Mouse (Mus musculus) hindbrain, embryonic 14.5 days (tissue): ENCODE measurements around the gene Gm40193. TPM values are rescaled to one million over a fixed set of nuclear protein-coding genes. Genes with fewer than 3 reads are reported as not detected.
"Not testable (repeated sequence)": the region's sequence is repeated elsewhere in the genome, so short reads cannot be mapped to it uniquely, and the experiment has no call there.

ENCODE experiments used
- ATAC-seq: fragments of 200-750 bp; cut with Nextera tagmentation; 2 replicates; pipeline ENCODE4 v1.8.0; 2017; ENCODE audit warnings: moderate number of reproducible peaks, mild to moderate bottlenecking, moderate TSS enrichment, moderate library complexity; ENCODE audit not compliant: low FRiP score
- DNase-seq: peaks from one replicate; pipeline ENCODE4 v3.0.0-alpha.2; 2015; ENCODE audit warnings: low spot score
- H3K27ac ChIP-seq: fragments of 300-500 bp; sonication (generic); 2 replicates; pipeline ENCODE4 v1.5.1; 2014; ENCODE audit warnings: mild to moderate bottlenecking, moderate library complexity
- H3K27me3 ChIP-seq: fragments of 300-500 bp; sonication (generic); 2 replicates; pipeline ENCODE4 v1.6.1; 2014; ENCODE audit warnings: mild to moderate bottlenecking, low read length, mixed read lengths; ENCODE audit not compliant: control insufficient read depth, insufficient read depth
- H3K36me3 ChIP-seq: fragments of 300-500 bp; sonication (generic); replicated peaks from 2 replicates; pipeline ENCODE4 v1.6.1; 2014; ENCODE audit not compliant: control insufficient read depth, insufficient read depth
- H3K4me1 ChIP-seq: fragments of 300-500 bp; sonication (generic); replicated peaks from 2 replicates; pipeline ENCODE4 v1.6.1; 2014; ENCODE audit warnings: antibody characterized with exemption, low read length, mixed read lengths; ENCODE audit not compliant: control insufficient read depth, insufficient read depth
- H3K4me2 ChIP-seq: fragments of 300-500 bp; sonication (generic); replicated peaks from 2 replicates; pipeline ENCODE4 v1.6.1; 2014; ENCODE audit warnings: mild to moderate bottlenecking, moderate library complexity
- H3K4me3 ChIP-seq: fragments of 300-500 bp; sonication (generic); replicated peaks from 2 replicates; pipeline ENCODE4 v1.5.1; 2014; ENCODE audit warnings: mild to moderate bottlenecking, low read length
- H3K9ac ChIP-seq: fragments of 300-500 bp; sonication (generic); 2 replicates; pipeline ENCODE4 v1.6.1; 2014
- H3K9me3 ChIP-seq: fragments of 300-500 bp; sonication (generic); 2 replicates; pipeline ENCODE4 v1.6.1; 2016; ENCODE audit warnings: low read length; ENCODE audit not compliant: control insufficient read depth
- WGBS: fragments of 180-500 bp; shearing (Covaris S2); extraction: QIAGEN DNeasy Blood & Tissue Kit; methylation state at CpG from one replicate; pipeline ENCODE4 v1.1.7; 2014; 5-methylcytosine and 5-hydroxymethylcytosine counted together
- polyA plus RNA-seq: library from polyadenylated mRNA; unstranded; fragments of >200 nt; fragmentation: Nextera tagmentation; extraction: Ambion mirVana; gene quantifications from 2 replicates; pipeline ENCODE4 v1.2.1, GENCODE M21; 2014

Gm40193 gene
- polyA plus RNA-seq, 1 experiment from 2014 or later, result not detected

DNA sequence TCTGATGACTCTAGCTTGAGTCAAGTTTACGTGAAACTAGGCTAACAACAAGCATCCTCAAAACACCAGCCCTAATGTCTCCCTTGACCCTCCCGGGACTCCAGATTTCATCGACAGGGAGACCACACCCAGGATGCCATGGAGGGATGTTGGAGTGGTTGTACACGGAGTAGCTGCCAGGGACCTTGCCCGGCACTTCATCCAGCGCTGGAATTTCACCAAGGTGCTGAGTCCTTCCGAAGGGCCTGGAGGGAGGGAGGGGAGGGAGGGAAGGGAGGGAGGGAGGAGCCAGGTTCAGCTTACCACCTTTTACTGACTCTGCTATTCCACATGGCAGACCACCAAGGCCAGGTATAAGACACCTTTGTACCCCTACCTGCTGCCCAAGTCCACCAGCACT is 21.2 kb upstream of the Gm40193 start:
- DNase-seq (no peak), ATAC-seq (no peak)
- Histone ChIP-seq H3K4me3 (no peak overlapping the region), H3K4me2 (no peak overlapping the region), H3K27ac (no peak overlapping the region), H3K4me1 (no peaks in the 10 kb centered on the region), H3K27me3 (no peaks in the 10 kb centered on the region), H3K36me3 (no peaks in the 10 kb centered on the region), H3K9ac (no peak overlapping the region), H3K9me3 (no peaks in the 10 kb centered on the region)
- WGBS, result 31% methylated on average over 7 of the region's 7 CpGs

DNA sequence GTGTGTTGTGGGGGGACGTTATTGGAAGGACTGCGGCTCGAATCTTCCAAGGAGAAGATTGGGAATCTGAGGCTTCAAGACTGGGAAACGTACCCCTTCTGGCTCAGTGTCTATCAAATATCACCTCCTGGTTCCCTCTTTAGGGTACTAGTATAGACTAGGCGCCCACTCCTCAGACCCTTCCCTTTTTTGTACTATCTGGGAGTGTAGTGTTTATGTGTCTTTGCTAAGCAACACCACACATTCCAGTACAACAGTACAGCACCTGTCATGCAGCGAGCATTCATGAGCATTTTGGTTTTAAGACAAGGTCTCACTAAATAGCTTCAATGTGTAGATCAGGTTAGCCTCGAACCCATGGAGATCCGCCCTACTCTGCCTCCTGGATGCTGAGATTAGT is 18.8 kb upstream of the Gm40193 start:
- DNase-seq (no peak), ATAC-seq (no peak)
- Histone ChIP-seq H3K27ac (no peak overlapping the region), H3K4me3 (no peak overlapping the region), H3K9me3 (no peaks in the 10 kb centered on the region), H3K27me3 (no peaks in the 10 kb centered on the region), H3K36me3 (no peaks in the 10 kb centered on the region), H3K9ac (no peak overlapping the region), H3K4me1 (no peaks in the 10 kb centered on the region), H3K4me2 (no peak overlapping the region)
- WGBS, result 94% methylated on average over 8 of the region's 8 CpGs

GRCm38 (mm10) chr11:70544496-70544895 is 11.8 kb upstream of the Gm40193 start:
- Histone ChIP-seq H3K27ac (no peak overlapping the region), H3K4me1 (no peaks in the 10 kb centered on the region), H3K4me3 (no peak overlapping the region), H3K36me3 (no peaks in the 10 kb centered on the region; the same call in 1 of the 2 replicates), H3K4me2 (no peak overlapping the region), H3K9me3 (no peaks in the 10 kb centered on the region), H3K27me3 (peaks cover 15% of the 10 kb centered on the region), H3K9ac (no peak overlapping the region)
- DNase-seq (no peak), ATAC-seq (no peak)
- 77% methylated on average over 7 of the region's 7 CpGs for WGBS

DNA sequence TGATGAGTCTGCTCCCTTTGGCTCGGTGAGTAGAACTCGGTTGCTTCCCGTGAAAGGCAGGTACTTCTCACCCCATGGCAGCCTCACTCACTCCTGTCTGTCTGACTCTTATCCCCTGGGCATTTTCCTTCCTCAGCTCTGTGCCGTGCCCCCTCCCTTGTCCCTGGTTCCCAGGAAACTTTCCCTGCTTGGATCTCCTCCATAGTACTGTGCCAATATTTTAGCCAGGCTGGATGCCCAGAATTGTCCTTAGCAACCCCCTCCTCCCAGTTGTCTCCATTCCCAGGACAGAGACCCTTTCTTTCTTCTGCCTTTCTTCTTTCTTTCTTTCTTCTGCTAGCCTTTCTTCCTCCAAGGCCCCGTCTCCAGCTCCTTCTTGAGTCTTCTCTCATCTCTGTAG is 8.7 kb upstream of the Gm40193 start:
- Histone ChIP-seq H3K9me3 (no peaks in the 10 kb centered on the region), H3K4me1 (no peaks in the 10 kb centered on the region), H3K36me3 (no peaks in the 10 kb centered on the region; the same call in 1 of the 2 replicates), H3K27me3 (peaks cover 27% of the 10 kb centered on the region), H3K4me3 (peak overlapping the region; percentile 55), H3K4me2 (peak overlapping the region; percentile 79), H3K9ac (no peak overlapping the region; the same call in 1 of the 2 replicates), H3K27ac (peak overlapping the region; percentile 49; the same call in 1 of the 2 replicates)
- DNase-seq (no peak), ATAC-seq (no peak)
- 68% methylated on average over 5 of the region's 5 CpGs for WGBS

- H3K27ac ChIP-seq, result no peak overlapping the region
- no peaks in the 10 kb centered on the region for H3K9me3 ChIP-seq
- peak overlapping the region; percentile 79 for H3K4me2 ChIP-seq
- ATAC-seq (no peak), DNase-seq (no peak)
- H3K9ac ChIP-seq, result no peak overlapping the region; the same call in 1 of the 2 replicates
- H3K36me3 ChIP-seq, result no peaks in the 10 kb centered on the region; the same call in 1 of the 2 replicates
- peak overlapping the region; percentile 55 for H3K4me3 ChIP-seq
- 84% methylated on average over 7 of the region's 7 CpGs for WGBS
- no peaks in the 10 kb centered on the region for H3K4me1 ChIP-seq
- H3K27me3 ChIP-seq, result peaks cover 27% of the 10 kb centered on the region
Measured at GRCm38 (mm10) chr11:70540928-70541327, 8.2 kb upstream of the Gm40193 start.

DNA sequence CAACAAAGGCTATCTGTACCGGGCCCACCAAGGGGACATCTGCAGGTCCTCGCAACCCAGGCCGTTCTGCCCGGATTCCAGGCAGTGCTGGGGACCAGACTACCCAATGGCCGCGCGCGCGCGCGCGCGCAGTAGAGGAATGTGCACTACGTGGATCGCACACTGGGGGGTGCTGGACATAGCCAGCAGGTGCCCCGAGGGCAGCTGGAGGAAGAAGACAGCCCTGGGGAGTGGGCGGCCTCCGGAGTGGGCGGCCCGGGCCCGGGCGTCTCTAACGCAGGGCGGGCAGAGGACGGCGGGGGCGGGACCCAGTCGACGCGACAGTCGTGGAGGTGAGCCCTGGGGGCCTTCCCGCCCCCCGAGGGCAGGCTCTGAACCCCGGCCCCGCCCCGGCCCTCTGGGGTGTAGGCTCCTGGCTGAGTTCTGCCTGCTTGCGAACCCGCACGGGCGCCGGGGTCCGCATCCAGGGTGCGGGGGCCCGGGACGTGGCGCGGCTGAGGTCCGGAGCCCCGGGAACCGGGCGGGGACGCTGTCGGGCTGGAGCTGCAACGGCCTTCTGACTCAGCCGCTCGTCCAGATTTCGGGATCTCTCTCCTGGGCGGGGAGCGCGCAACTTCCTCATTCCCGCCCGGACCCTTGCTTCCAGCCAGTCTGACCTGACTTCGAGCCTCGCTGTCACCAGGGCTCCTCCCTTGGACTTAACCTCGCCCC is 7.3 kb upstream of the Gm40193 start, which contains the start of gene Pld2:
Gene Pld2 (plus strand): TSS at position 188 of the 711 bp plus-strand sequence.
- under 1% methylated on average over 60 of the region's 65 CpGs for WGBS
- Histone ChIP-seq H3K9me3 (no peaks in the 10 kb centered on the region), H3K27me3 (peaks cover 27% of the 10 kb centered on the region), H3K9ac (peak within 1 kb of the TSS; percentile 68), H3K27ac (no peak within 1 kb of the TSS), H3K36me3 (no peaks in the 10 kb centered on the region; the same call in 1 of the 2 replicates), H3K4me3 (peak within 1 kb of the TSS; percentile 55), H3K4me2 (peak within 1 kb of the TSS; percentile 79), H3K4me1 (no peaks in the 10 kb centered on the region)
- ATAC-seq (peak; percentile 90; the same call in 1 of the 2 replicates), DNase-seq (peak; percentile 87)

DNA sequence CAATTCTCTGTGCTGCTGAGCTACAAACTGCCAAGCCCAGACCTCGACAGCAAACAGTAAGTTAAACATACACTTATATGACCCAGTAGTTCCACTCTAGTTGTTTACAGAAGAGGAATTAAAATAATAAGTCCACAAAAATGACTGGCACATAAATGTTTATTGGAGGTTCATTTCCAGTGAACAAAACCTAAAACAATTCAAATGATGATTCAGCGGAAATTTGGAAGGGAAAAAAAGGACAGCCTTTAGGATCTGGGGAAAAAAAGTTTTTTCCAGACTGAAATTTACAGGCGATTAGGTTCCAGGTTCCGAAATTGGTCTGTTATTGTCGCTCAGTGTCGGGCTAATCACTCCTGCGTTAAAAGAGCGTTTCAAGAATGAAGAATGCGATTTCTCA is 6.7 kb upstream of the Gm40193 start:
- peak overlapping the region; percentile 68 for H3K9ac ChIP-seq
- H3K4me1 ChIP-seq, result no peaks in the 10 kb centered on the region
- 20% methylated on average over 9 of the region's 9 CpGs for WGBS
- peaks cover 27% of the 10 kb centered on the region for H3K27me3 ChIP-seq
- ATAC-seq (0 out of 2 replicates have a peak, but pooled peaks have one; percentile 7), DNase-seq (no peak)
- H3K4me3 ChIP-seq, result peak overlapping the region; percentile 55
- H3K9me3 ChIP-seq, result no peaks in the 10 kb centered on the region
- peak overlapping the region; percentile 79 for H3K4me2 ChIP-seq
- no peaks in the 10 kb centered on the region for H3K36me3 ChIP-seq
- H3K27ac ChIP-seq, result no peak overlapping the region

- ATAC-seq, H3K4me2 ChIP-seq, DNase-seq, H3K27ac ChIP-seq, H3K9ac ChIP-seq, H3K4me1 ChIP-seq, H3K9me3 ChIP-seq, H3K4me3 ChIP-seq, H3K27me3 ChIP-seq: not testable (repeated sequence)
- 74% methylated on average over 2 of the region's 2 CpGs for WGBS
- peaks cover 31% of the 10 kb centered on the region for H3K36me3 ChIP-seq
Measured at GRCm38 (mm10) chr11:70531065-70531464, 1.7 kb downstream of the Gm40193 start.

- Histone ChIP-seq H3K27ac (no peak overlapping the region), H3K9me3 (no peaks in the 10 kb centered on the region), H3K4me2 (no peak overlapping the region), H3K27me3 (no peaks in the 10 kb centered on the region), H3K4me1 (peaks cover 6% of the 10 kb centered on the region), H3K4me3 (no peak overlapping the region), H3K36me3 (peaks cover 31% of the 10 kb centered on the region), H3K9ac (no peak overlapping the region)
- DNase-seq (no peak), ATAC-seq (no peak)
- WGBS, result 90% methylated on average over 7 of the region's 7 CpGs
Measured at GRCm38 (mm10) chr11:70528610-70529009, 4.1 kb downstream of the Gm40193 start.
